Mouse (Mus musculus) Patski (cell line): Measurements from ENCODE around the gene Krtap16-1. TPM values are rescaled to one million over a fixed set of nuclear protein-coding genes. Genes with fewer than 3 reads are reported as not detected.

Experiments used
- ATAC-seq: fragments of 100-300 bp; one replicate; pipeline ENCODE4 v1.8.0; 2021
- CTCF ChIA-PET: fragments of 350-600 bp; sonication (Branson Sonifier 250); formaldehyde crosslinking; loops from one replicate; lab custom pipeline; 2022; ENCODE audit warnings: inconsistent platforms; lab: Charles Lee
- POLR2A ChIA-PET: fragments of 350-600 bp; sonication (Branson Sonifier 250); formaldehyde crosslinking; loops from one replicate; lab custom pipeline; 2022; ENCODE audit warnings: antibody characterized with exemption, inconsistent platforms; lab: Charles Lee
- DNase-seq: peaks from one replicate; pipeline ENCODE4 v3.0.0-alpha.2; 2011; ENCODE audit warnings: low read depth, low spot score
- H3K27me3 ChIP-seq: fragments of 371-371 bp; one replicate; pipeline ENCODE4 v1.5.1; 2021
- CTCF ChIP-seq: fragments of 100-300 bp; IDR thresholded peaks from one replicate; pipeline ENCODE4 v1.5.1; 2021
- in situ Hi-C: fragments of 300-500 bp; cut with MboI; formaldehyde crosslinking; loops from 3 replicates; pipeline ENCODE4 v1.11.1; 2018; ENCODE audit warnings: low pct_unique_long_range_greater_than_20kb, mixed read lengths
- polyA plus RNA-seq: library from polyadenylated mRNA; unstranded; gene quantifications from one replicate; pipeline ENCODE4 v1.2.3, GENCODE M21; 2021

Gene Krtap16-1
- not detected for polyA plus RNA-seq

DNA sequence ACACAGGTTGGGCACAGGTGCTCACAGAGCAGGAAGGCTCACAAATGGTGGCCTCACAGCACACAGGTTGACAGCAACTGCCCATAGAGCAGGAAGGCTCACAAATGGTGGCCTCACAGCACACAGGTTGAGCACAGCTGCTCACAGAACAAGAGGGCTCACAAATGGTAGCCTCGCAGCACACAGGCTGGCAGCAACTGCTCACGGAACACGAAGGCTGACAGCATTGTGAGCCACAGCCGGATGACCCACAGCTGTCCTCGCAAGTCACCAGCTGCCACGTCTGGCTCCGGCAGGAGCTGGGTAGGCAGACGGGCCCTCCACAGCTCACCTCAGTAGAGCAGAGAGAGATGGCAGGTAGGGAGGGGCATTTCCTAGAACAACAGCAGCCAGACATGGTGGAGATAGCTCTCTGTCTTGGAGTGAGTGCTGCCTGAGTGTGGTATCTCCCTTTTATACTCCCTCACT lies at the start of gene Krtap16-1:
Gene Krtap16-1 (minus strand): TSS at position 418 of the 468 bp plus-strand sequence.
- TF ChIP-seq CTCF, result no peak
- POLR2A ChIA-PET, result no interaction called here
- ATAC-seq (no peak), DNase-seq (no peak)
- in situ Hi-C loops, result no loop called here
- CTCF ChIA-PET, result interaction anchor here (1.1 kb wide), 1 partner anchor 19 kb away, joined by 3 read pairs; no protein-coding TSS in a partner anchor
- peaks cover 16% of the 10 kb centered on the region for H3K27me3 ChIP-seq

- TF ChIP-seq CTCF, result no peak
- CTCF ChIA-PET, result interaction anchor here (1.3 to 1.7 kb wide), 3 partner anchors 16 to 252 kb away, joined by 4 to 5 read pairs (median 4); no protein-coding TSS in a partner anchor
- ATAC-seq (no peak), DNase-seq (no peak)
- POLR2A ChIA-PET, result no interaction called here
- in situ Hi-C loops, result no loop called here
- no peaks in the 10 kb centered on the region for H3K27me3 ChIP-seq
Measured at GRCm38 (mm10) chr11:100029768-100030167, 43.4 kb upstream of the Krtap16-1 start, which contains the start of gene Krt33b. Krt33b (minus strand) TSS chr11:100029868.

- ChIA-PET POLR2A (no interaction called here), CTCF (interaction anchor here (1.2 kb wide), 1 partner anchor 273 kb away, joined by 3 read pairs; no protein-coding TSS in a partner anchor)
- in situ Hi-C loops, result no loop called here
- DNase-seq (no peak), ATAC-seq (no peak)
- no peak for TF ChIP-seq CTCF
- H3K27me3 ChIP-seq, result no peaks in the 10 kb centered on the region
Measured at GRCm38 (mm10) chr11:100021438-100021837, 35.0 kb upstream of the Krtap16-1 start.

- POLR2A ChIA-PET, result no interaction called here
- no peak for TF ChIP-seq CTCF
- DNase-seq (no peak), ATAC-seq (no peak)
- CTCF ChIA-PET, result no interaction called here
- in situ Hi-C loops, result no loop called here
- no peaks in the 10 kb centered on the region for H3K27me3 ChIP-seq
Measured at GRCm38 (mm10) chr11:100019466-100019865, 33.1 kb upstream of the Krtap16-1 start.

DNA sequence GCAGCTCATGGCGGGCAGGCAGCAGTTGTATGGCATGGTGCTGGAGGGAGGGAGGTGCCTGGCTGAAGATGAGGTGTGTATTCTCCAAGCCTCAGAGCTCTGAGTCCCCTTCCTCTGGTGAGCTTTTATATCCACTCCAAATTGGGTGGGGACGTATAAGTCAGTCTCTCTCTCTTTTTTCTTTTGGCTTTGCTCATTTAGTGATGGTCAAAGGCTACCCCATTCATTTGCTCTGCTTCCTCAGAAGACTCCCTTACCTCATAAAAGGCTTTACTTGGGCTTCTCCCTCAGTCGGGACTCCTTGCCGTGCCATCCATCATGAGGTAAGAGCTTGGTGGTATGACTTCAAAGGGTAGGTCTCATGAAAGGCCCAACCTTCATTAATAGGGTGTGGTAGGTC lies 29.7 kb upstream of the Krtap16-1 start, which contains the start of gene Krt33a:
Gene Krt33a (minus strand): TSS at position 101 of the 400 bp plus-strand sequence.
- ChIA-PET POLR2A (no interaction called here), CTCF (no interaction called here)
- no peak for TF ChIP-seq CTCF
- DNase-seq (no peak), ATAC-seq (no peak)
- in situ Hi-C loops, result no loop called here
- no peaks in the 10 kb centered on the region for H3K27me3 ChIP-seq

DNA sequence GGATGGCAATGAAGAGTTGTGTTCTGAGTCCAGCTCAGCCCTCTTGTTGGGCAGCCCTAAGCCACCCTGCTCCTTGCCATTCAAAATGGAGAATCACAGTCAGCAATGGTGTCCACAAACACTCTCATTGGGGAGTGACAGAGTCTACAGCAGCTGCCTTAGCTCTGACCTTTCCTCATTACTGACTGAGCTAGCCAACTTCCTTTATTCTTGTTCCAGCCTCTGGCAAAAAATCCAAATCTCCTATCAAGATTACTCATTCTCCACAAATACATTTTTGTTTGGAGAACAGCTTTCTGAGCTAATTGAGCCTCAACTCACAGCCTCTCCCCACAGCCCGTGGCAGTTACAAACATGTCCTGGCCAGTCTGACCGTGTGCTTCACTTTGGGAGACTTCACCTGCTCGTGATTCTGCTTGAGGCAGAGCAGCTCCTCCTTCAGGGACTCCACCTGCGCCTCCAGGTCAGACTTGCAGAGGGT lies 27.3 kb upstream of the Krtap16-1 start:
- peaks cover 3% of the 10 kb centered on the region for H3K27me3 ChIP-seq
- POLR2A ChIA-PET, result no interaction called here
- CTCF ChIA-PET, result interaction anchor here (1.0 kb wide), 1 partner anchor 8 kb away, joined by 3 read pairs; no protein-coding TSS in a partner anchor
- no peak for TF ChIP-seq CTCF
- no peak for DNase-seq
- in situ Hi-C loops, result no loop called here
- no peak for ATAC-seq

- peaks cover 3% of the 10 kb centered on the region for H3K27me3 ChIP-seq
- ATAC-seq (no peak), DNase-seq (no peak)
- no peak for TF ChIP-seq CTCF
- in situ Hi-C loops, result no loop called here
- POLR2A ChIA-PET, result no interaction called here
- CTCF ChIA-PET, result no interaction called here
Measured at GRCm38 (mm10) chr11:100010682-100011081, 24.3 kb upstream of the Krtap16-1 start.

- ChIA-PET CTCF (no interaction called here), POLR2A (no interaction called here)
- in situ Hi-C loops, result loop anchor here (5.0 to 10.0 kb wide), 4 partner anchors 289 to 634 kb away; partner anchors contain the start of gene Krt28
- DNase-seq, result no peak
- TF ChIP-seq CTCF, result no peak
- H3K27me3 ChIP-seq, result peaks cover 3% of the 10 kb centered on the region
- ATAC-seq, result no peak
Measured at GRCm38 (mm10) chr11:100008336-100008735, 21.9 kb upstream of the Krtap16-1 start.

DNA sequence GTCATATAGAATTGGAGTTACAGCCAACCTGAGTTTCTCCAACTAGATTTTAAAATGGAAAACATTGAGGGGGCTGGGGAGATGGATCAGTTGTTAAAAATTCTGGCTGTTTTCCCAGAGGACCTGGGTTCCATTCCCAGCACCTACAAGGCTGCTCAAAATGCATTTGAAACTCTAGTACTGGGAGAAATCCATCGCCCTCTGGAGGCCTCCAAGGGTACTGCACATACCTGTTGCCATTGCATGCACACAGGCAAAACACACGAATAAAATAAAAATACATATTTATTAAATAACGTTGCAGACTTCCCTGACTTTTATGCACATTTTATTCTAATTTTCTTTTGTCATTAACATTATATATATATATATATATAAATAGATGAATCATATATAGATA lies 20.2 kb upstream of the Krtap16-1 start:
- CTCF ChIA-PET, result interaction anchor here (1.4 to 2.0 kb wide), 3 partner anchors 17 to 288 kb away, joined by 5 read pairs; no protein-coding TSS in a partner anchor
- in situ Hi-C loops, result loop anchor here (5.0 to 10.0 kb wide), 4 partner anchors 291 to 632 kb away; partner anchors contain the start of gene Krt28
- no peak for ATAC-seq
- peaks cover 3% of the 10 kb centered on the region for H3K27me3 ChIP-seq
- no peak for DNase-seq
- peak; percentile 66 for TF ChIP-seq CTCF
- POLR2A ChIA-PET, result no interaction called here

DNA sequence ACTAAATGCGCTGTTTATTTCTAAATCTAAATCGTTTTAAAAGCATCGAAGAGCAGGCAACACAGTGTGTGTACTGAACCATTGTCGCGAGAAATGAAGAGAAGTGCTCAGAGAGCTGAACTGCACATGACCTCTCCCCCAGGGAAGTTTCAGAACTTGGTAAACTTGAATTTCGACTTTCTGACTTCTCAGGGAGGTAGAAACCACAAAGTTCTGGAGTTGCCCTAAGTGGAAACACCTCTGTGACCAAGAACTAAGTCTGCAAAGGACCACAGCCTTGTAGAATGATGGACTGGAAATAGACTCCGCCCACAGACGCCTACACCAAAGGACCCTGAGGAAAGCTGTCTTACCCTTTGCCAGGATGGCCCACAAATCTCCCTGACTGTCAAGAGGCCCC lies 19.5 kb upstream of the Krtap16-1 start:
- ChIA-PET POLR2A (no interaction called here), CTCF (interaction anchor here (1.1 to 2.0 kb wide), 8 partner anchors 8 to 617 kb away, joined by 3 to 5 read pairs (median 3); partner anchors contain the start of gene Krt10)
- in situ Hi-C loops, result loop anchor here (5.0 to 10.0 kb wide), 4 partner anchors 291 to 631 kb away; partner anchors contain the start of gene Krt28
- DNase-seq (no peak), ATAC-seq (no peak)
- TF ChIP-seq CTCF, result no peak
- peaks cover 3% of the 10 kb centered on the region for H3K27me3 ChIP-seq

DNA sequence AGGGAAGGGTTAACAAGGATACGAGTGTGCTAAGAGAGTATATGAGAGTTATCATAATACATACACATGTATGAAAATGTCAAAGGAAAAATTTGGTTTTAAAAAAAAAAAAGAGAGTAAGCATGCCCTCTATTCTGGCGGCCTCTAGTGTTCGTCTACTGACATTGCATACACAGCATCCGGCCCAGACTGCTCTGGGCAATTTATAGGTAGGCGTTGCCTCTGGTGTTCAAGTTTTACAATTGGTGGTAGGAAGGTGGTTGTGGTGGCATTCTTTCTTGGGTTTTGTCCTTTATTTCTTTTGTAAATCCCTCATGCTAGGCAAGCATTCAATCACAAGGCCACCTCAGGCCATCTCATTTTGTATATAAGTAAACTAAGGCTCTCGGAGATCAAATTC lies 18.4 kb upstream of the Krtap16-1 start:
- ChIA-PET CTCF (interaction anchor here (1.1 to 1.5 kb wide), 3 partner anchors 9 to 616 kb away, joined by 3 read pairs; partner anchors contain the start of gene Krt10), POLR2A (no interaction called here)
- DNase-seq (no peak), ATAC-seq (no peak)
- peak; percentile 91 for TF ChIP-seq CTCF
- in situ Hi-C loops, result loop anchor here (5.0 to 10.0 kb wide), 4 partner anchors 292 to 630 kb away; partner anchors contain the start of gene Krt28
- H3K27me3 ChIP-seq, result peaks cover 3% of the 10 kb centered on the region
